Mouse (Mus musculus): Measurements from ENCODE around the gene 1700016K19Rik. TPM values are rescaled to one million over a fixed set of nuclear protein-coding genes. Genes with fewer than 3 reads are reported as not detected.

The 1700016K19Rik gene
- polyA plus RNA-seq, 1 experiment from 2014 or later: 3.0 TPM

DNA sequence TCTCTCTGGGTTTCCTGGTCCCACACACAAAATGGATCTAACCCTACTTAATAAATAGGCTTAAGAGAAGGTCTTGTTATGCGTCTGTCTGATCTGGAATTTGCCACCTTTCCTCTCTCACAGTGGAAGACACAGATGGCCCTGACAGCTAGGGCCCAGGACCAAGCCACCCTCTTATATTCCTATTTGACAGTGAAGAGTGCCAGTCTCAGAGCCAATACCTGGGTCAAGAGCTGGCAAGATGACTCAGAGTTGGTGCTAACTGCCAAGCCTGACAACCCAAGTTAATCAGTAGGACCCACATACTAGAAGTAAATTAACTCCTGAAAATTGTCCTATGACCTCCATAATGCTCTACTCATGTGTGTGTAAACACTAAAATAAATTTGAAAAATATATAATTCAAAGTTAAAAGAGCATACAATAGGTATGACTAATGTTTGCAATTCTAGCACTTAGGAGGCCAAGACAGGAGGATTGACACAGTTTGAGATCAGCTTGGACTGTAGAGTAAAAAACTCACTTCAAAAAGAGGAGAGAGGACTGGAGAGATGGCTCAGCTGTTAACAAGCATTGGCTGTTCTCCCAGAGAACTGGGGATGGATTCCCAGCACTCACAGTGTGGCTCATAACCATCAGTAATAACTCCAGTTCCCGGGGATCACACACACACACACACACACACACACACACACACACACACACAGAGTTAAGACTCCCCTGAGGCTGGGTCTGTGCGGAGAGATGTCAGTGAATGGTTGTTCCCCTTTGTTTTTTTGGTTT, 39.8 kb downstream of the 1700016K19Rik start:
- ATAC-seq (ENCODE audit: insufficient read depth, low FRiP score, low read depth): no peak
- no peaks in the 10 kb centered on the region for H3K36me3 ChIP-seq
- H3K4me1 ChIP-seq: no peaks in the 10 kb centered on the region
- no peak overlapping the region for H3K4me3 ChIP-seq (replicated peaks)
- H3K4me2 ChIP-seq: no peak overlapping the region
- H3K9me3 ChIP-seq: no peaks in the 10 kb centered on the region
- H3K27ac ChIP-seq: no peak overlapping the region
- H3K9ac ChIP-seq: no peak overlapping the region
- 81% methylated on average over 3 of the region's 3 CpGs for WGBS
- H3K27me3 ChIP-seq (replicated peaks): no peaks in the 10 kb centered on the region

GRCm38 (mm10) chr11:76040106-76040505, 40.4 kb downstream of the 1700016K19Rik start:
- Histone ChIP-seq H3K4me2 (no peak overlapping the region), H3K4me3 (replicated peaks) (no peak overlapping the region), H3K9me3 (no peaks in the 10 kb centered on the region), H3K4me1 (no peaks in the 10 kb centered on the region), H3K27ac (no peak overlapping the region), H3K9ac (no peak overlapping the region), H3K27me3 (replicated peaks) (no peaks in the 10 kb centered on the region), H3K36me3 (no peaks in the 10 kb centered on the region)
- 83% methylated on average over 8 of the region's 8 CpGs for WGBS
- no peak for ATAC-seq (ENCODE audit: insufficient read depth, low FRiP score, low read depth)

GRCm38 (mm10) chr11:76040761-76041376, 41.2 kb downstream of the 1700016K19Rik start:
- no peak overlapping the region for H3K9ac ChIP-seq
- no peak overlapping the region for H3K27ac ChIP-seq
- no peaks in the 10 kb centered on the region for H3K27me3 ChIP-seq (replicated peaks)
- no peak for ATAC-seq (ENCODE audit: insufficient read depth, low FRiP score, low read depth)
- no peak overlapping the region for H3K4me3 ChIP-seq (replicated peaks)
- no peaks in the 10 kb centered on the region for H3K4me1 ChIP-seq
- 86% methylated on average over 4 of the region's 4 CpGs for WGBS
- H3K9me3 ChIP-seq: no peaks in the 10 kb centered on the region
- H3K4me2 ChIP-seq: no peak overlapping the region
- H3K36me3 ChIP-seq: no peaks in the 10 kb centered on the region

GRCm38 (mm10) chr11:76042041-76042638, 42.4 kb downstream of the 1700016K19Rik start:
- no peak overlapping the region for H3K27ac ChIP-seq
- no peaks in the 10 kb centered on the region for H3K27me3 ChIP-seq (replicated peaks)
- H3K9ac ChIP-seq: no peak overlapping the region
- no peak overlapping the region for H3K4me2 ChIP-seq
- no peak for ATAC-seq (ENCODE audit: insufficient read depth, low FRiP score, low read depth)
- H3K9me3 ChIP-seq: no peaks in the 10 kb centered on the region
- WGBS: 62% methylated on average over 10 of the region's 10 CpGs
- no peak overlapping the region for H3K4me3 ChIP-seq (replicated peaks)
- H3K4me1 ChIP-seq: no peaks in the 10 kb centered on the region
- 0 out of 2 replicates have a peak, but pooled peaks cover 4% of the 10 kb centered on the region for H3K36me3 ChIP-seq

- Histone ChIP-seq H3K4me3 (replicated peaks) (no peak overlapping the region), H3K27me3 (replicated peaks) (no peaks in the 10 kb centered on the region), H3K9ac (no peak overlapping the region), H3K4me1 (no peaks in the 10 kb centered on the region), H3K27ac (0 out of 2 replicates have a peak overlapping the region, but pooled peaks have one; percentile 28), H3K36me3 (0 out of 2 replicates have a peak, but pooled peaks cover 4% of the 10 kb centered on the region), H3K9me3 (no peaks in the 10 kb centered on the region), H3K4me2 (no peak overlapping the region)
- 0 out of 2 replicates have a peak, but pooled peaks have one; percentile 27 for ATAC-seq (ENCODE audit: insufficient read depth, low FRiP score, low read depth)
- WGBS: 25% methylated on average over 5 of the region's 5 CpGs
Observed at GRCm38 (mm10) chr11:76042882-76043281, 43.2 kb downstream of the 1700016K19Rik start.

GRCm38 (mm10) chr11:76044468-76044867, 44.8 kb downstream of the 1700016K19Rik start:
- Histone ChIP-seq H3K27me3 (replicated peaks) (no peaks in the 10 kb centered on the region), H3K9me3 (no peaks in the 10 kb centered on the region), H3K4me1 (no peaks in the 10 kb centered on the region), H3K9ac (no peak overlapping the region), H3K4me3 (replicated peaks) (no peak overlapping the region), H3K4me2 (no peak overlapping the region), H3K27ac (no peak overlapping the region), H3K36me3 (0 out of 2 replicates have a peak, but pooled peaks cover 4% of the 10 kb centered on the region)
- ATAC-seq (ENCODE audit: insufficient read depth, low FRiP score, low read depth): no peak
- 83% methylated on average over 6 of the region's 6 CpGs for WGBS

DNA sequence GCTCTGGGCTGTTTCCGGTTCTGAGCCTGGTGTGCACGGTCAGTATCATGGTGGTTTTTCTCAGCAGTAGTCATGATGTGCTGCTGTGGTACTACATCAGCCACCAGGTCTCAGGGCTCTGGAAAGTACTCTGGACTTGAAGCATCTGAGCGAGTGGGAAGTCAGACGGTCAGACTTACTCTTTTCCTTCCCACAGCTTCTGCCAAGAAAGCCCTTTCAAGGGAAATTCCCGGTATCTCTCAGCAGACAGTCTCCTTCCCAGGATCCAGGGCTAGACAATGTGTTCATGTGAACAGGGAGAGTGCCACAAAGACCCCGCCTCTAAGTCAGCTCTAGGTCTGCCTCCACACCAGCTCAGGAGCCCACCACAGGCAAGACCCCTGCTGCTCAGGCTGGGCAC, 45.7 kb downstream of the 1700016K19Rik start:
- H3K4me3 ChIP-seq (replicated peaks): no peak overlapping the region
- ATAC-seq (ENCODE audit: insufficient read depth, low FRiP score, low read depth): no peak
- no peak overlapping the region for H3K9ac ChIP-seq
- no peaks in the 10 kb centered on the region for H3K9me3 ChIP-seq
- H3K4me1 ChIP-seq: no peaks in the 10 kb centered on the region
- 69% methylated on average over 6 of the region's 6 CpGs for WGBS
- H3K27me3 ChIP-seq (replicated peaks): no peaks in the 10 kb centered on the region
- H3K36me3 ChIP-seq: 0 out of 2 replicates have a peak, but pooled peaks cover 4% of the 10 kb centered on the region
- no peak overlapping the region for H3K4me2 ChIP-seq
- no peak overlapping the region for H3K27ac ChIP-seq

DNA sequence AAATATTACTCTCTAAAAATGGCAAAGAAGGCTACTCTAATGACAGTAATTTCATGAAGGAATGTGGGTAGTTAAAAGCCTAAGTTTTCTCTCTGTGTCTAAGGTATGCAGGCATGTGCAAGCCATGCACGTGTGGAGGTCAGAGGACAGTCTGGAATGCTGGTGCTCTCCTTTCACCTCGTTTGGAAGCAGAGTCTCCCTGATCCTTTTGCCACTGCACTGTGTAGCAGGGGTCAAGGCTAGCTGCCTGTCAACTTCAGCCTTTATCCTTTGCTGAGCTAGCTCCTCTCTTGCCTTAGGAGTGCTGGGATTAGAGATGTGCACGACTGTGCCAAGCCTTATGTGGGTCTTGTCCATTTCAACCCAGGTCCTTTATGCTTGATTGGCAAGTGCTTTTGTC, 50.8 kb downstream of the 1700016K19Rik start:
- no peak overlapping the region for H3K4me2 ChIP-seq
- WGBS: 48% methylated on average over 3 of the region's 3 CpGs
- no peak overlapping the region for H3K4me3 ChIP-seq (replicated peaks)
- H3K9me3 ChIP-seq: no peaks in the 10 kb centered on the region
- no peak for ATAC-seq (ENCODE audit: insufficient read depth, low FRiP score, low read depth)
- no peaks in the 10 kb centered on the region for H3K27me3 ChIP-seq (replicated peaks)
- no peak overlapping the region for H3K27ac ChIP-seq
- H3K36me3 ChIP-seq: 0 out of 2 replicates have a peak, but pooled peaks cover 4% of the 10 kb centered on the region
- H3K9ac ChIP-seq: no peak overlapping the region
- peaks cover 5% of the 10 kb centered on the region for H3K4me1 ChIP-seq

- no peak for ATAC-seq (ENCODE audit: insufficient read depth, low FRiP score, low read depth)
- 46% methylated on average over 5 of the region's 5 CpGs for WGBS
- Histone ChIP-seq H3K4me3 (replicated peaks) (no peak overlapping the region), H3K36me3 (0 out of 2 replicates have a peak, but pooled peaks cover 4% of the 10 kb centered on the region), H3K4me1 (peaks cover 5% of the 10 kb centered on the region), H3K9me3 (no peaks in the 10 kb centered on the region), H3K9ac (no peak overlapping the region), H3K27ac (no peak overlapping the region), H3K4me2 (no peak overlapping the region), H3K27me3 (replicated peaks) (no peaks in the 10 kb centered on the region)
Observed at GRCm38 (mm10) chr11:76050967-76051512, 51.3 kb downstream of the 1700016K19Rik start.

- no peak overlapping the region for H3K4me2 ChIP-seq
- H3K4me3 ChIP-seq (replicated peaks): no peak overlapping the region
- no peak for ATAC-seq (ENCODE audit: insufficient read depth, low FRiP score, low read depth)
- H3K36me3 ChIP-seq: no peaks in the 10 kb centered on the region
- peaks cover 5% of the 10 kb centered on the region for H3K4me1 ChIP-seq
- H3K9ac ChIP-seq: no peak overlapping the region
- WGBS: 81% methylated on average over 5 of the region's 5 CpGs
- no peaks in the 10 kb centered on the region for H3K9me3 ChIP-seq
- no peak overlapping the region for H3K27ac ChIP-seq
- no peaks in the 10 kb centered on the region for H3K27me3 ChIP-seq (replicated peaks)
Observed at GRCm38 (mm10) chr11:76052496-76052895, 52.8 kb downstream of the 1700016K19Rik start.
